Mouse (Mus musculus) midbrain, embryonic 13.5 days (tissue): ENCODE data around the gene Tcp1. TPM values are rescaled to one million over a fixed set of nuclear protein-coding genes. Genes with fewer than 3 reads are reported as not detected.
"Not testable (repeated sequence)": the region's sequence is repeated elsewhere in the genome, so short reads cannot be mapped to it uniquely, and the experiment has no call there.

Experiments used
- ATAC-seq: fragments of 200-750 bp; cut with Nextera tagmentation; 2 replicates; pipeline ENCODE4 v1.8.0; 2017; ENCODE audit warnings: mild to moderate bottlenecking, moderate TSS enrichment, moderate library complexity
- H3K27ac ChIP-seq: fragments of 300-500 bp; sonication (generic); 2 replicates; pipeline ENCODE4 v1.5.1; 2015; ENCODE audit warnings: inconsistent platforms, mild to moderate bottlenecking, moderate library complexity
- H3K27me3 ChIP-seq: fragments of 300-500 bp; sonication (generic); 2 replicates; pipeline ENCODE4 v1.6.1; 2015; ENCODE audit warnings: mild to moderate bottlenecking, inconsistent platforms
- H3K36me3 ChIP-seq: fragments of 300-500 bp; sonication (generic); 2 replicates; pipeline ENCODE4 v1.6.1; 2015; ENCODE audit warnings: mild to moderate bottlenecking, inconsistent platforms
- H3K4me1 ChIP-seq: fragments of 300-500 bp; sonication (generic); replicated peaks from 2 replicates; pipeline ENCODE4 v1.6.1; 2015; ENCODE audit warnings: inconsistent platforms
- H3K4me2 ChIP-seq: fragments of 300-500 bp; sonication (generic); replicated peaks from 2 replicates; pipeline ENCODE4 v1.6.1; 2015; ENCODE audit warnings: moderate library complexity, mild to moderate bottlenecking, inconsistent platforms
- H3K4me3 ChIP-seq: fragments of 300-500 bp; sonication (generic); replicated peaks from 2 replicates; pipeline ENCODE4 v1.5.1; 2015; ENCODE audit warnings: mild to moderate bottlenecking, inconsistent platforms
- H3K9ac ChIP-seq: fragments of 300-500 bp; sonication (generic); replicated peaks from 2 replicates; pipeline ENCODE4 v1.6.1; 2015; ENCODE audit warnings: mild to moderate bottlenecking, inconsistent platforms
- H3K9me3 ChIP-seq: fragments of 300-500 bp; sonication (generic); 2 replicates; pipeline ENCODE4 v1.6.1; 2016; ENCODE audit warnings: mild to moderate bottlenecking, inconsistent platforms
- WGBS: fragments of 180-500 bp; shearing (Covaris S2); methylation state at CpG from one replicate; pipeline ENCODE4 v1.1.7; 2015; 5-methylcytosine and 5-hydroxymethylcytosine counted together
- polyA plus RNA-seq: library from polyadenylated mRNA; unstranded; fragments of >200 nt; fragmentation: Nextera tagmentation; extraction: Ambion mirVana; gene quantifications from 2 replicates; pipeline ENCODE4 v1.2.1, GENCODE M21; 2015

Tcp1 gene
- polyA plus RNA-seq, 1 experiment from 2014 or later = 403 TPM

GRCm38 (mm10) chr17:12916588-12917380 lies 1.3 kb downstream of the Tcp1 start:
- peaks cover 54% of the 10 kb centered on the region for H3K36me3 ChIP-seq
- H3K27me3 ChIP-seq = no peaks in the 10 kb centered on the region
- peak overlapping the region; percentile 85 for H3K4me3 ChIP-seq
- peak overlapping the region; percentile 81 for H3K27ac ChIP-seq
- H3K4me2 ChIP-seq = peak overlapping the region; percentile 91
- H3K9me3 ChIP-seq = no peaks in the 10 kb centered on the region
- peak overlapping the region; percentile 97 for H3K9ac ChIP-seq
- H3K4me1 ChIP-seq = peaks cover 21% of the 10 kb centered on the region
- ATAC-seq = peak; percentile 72
- under 1% methylated on average over 40 of the region's 40 CpGs for WGBS

- Histone ChIP-seq H3K9ac (no peak overlapping the region), H3K4me3 (no peak overlapping the region), H3K9me3 (no peaks in the 10 kb centered on the region), H3K27ac (no peak overlapping the region), H3K27me3 (no peaks in the 10 kb centered on the region), H3K36me3 (peaks cover 71% of the 10 kb centered on the region), H3K4me1 (peaks cover 13% of the 10 kb centered on the region), H3K4me2 (no peak overlapping the region)
- ATAC-seq = no peak
- WGBS = 88% methylated on average over 1 of the region's 1 CpGs
Measured at GRCm38 (mm10) chr17:12921073-12921472, 5.6 kb downstream of the Tcp1 start.

GRCm38 (mm10) chr17:12925001-12925400 lies 9.5 kb downstream of the Tcp1 start:
- H3K36me3 ChIP-seq = peaks cover 72% of the 10 kb centered on the region
- H3K27ac ChIP-seq = no peak overlapping the region
- 94% methylated on average over 3 of the region's 3 CpGs for WGBS
- H3K4me1 ChIP-seq = no peaks in the 10 kb centered on the region
- no peaks in the 10 kb centered on the region for H3K27me3 ChIP-seq
- H3K9ac ChIP-seq = no peak overlapping the region
- ATAC-seq = no peak
- H3K4me2 ChIP-seq = no peak overlapping the region
- no peak overlapping the region for H3K4me3 ChIP-seq
- H3K9me3 ChIP-seq = no peaks in the 10 kb centered on the region

- ATAC-seq = no peak
- Histone ChIP-seq H3K27ac (no peak overlapping the region), H3K4me2 (no peak overlapping the region), H3K9ac (no peak overlapping the region), H3K36me3 (peaks cover 65% of the 10 kb centered on the region), H3K4me1 (no peaks in the 10 kb centered on the region), H3K9me3 (no peaks in the 10 kb centered on the region), H3K4me3 (no peak overlapping the region), H3K27me3 (no peaks in the 10 kb centered on the region)
- WGBS = 89% methylated on average over 8 of the region's 8 CpGs
Measured at GRCm38 (mm10) chr17:12925703-12926180, 10.2 kb downstream of the Tcp1 start.

GRCm38 (mm10) chr17:12931576-12931975 lies 16.1 kb downstream of the Tcp1 start:
- not testable (repeated sequence) for H3K4me1 ChIP-seq, H3K27ac ChIP-seq, H3K9ac ChIP-seq, H3K4me3 ChIP-seq, H3K9me3 ChIP-seq, H3K4me2 ChIP-seq, H3K27me3 ChIP-seq, ATAC-seq
- WGBS = 83% methylated on average over 5 of the region's 5 CpGs
- peaks cover 12% of the 10 kb centered on the region for H3K36me3 ChIP-seq

- WGBS = 44% methylated on average over 4 of the region's 4 CpGs
- no peak overlapping the region for H3K9ac ChIP-seq
Measured at GRCm38 (mm10) chr17:12935719-12936118, 20.2 kb downstream of the Tcp1 start.

GRCm38 (mm10) chr17:12937412-12937970 lies 22.0 kb downstream of the Tcp1 start:
- Histone ChIP-seq H3K9me3 (no peaks in the 10 kb centered on the region), H3K27ac (no peak overlapping the region), H3K4me2 (no peak overlapping the region), H3K36me3 (peaks cover 5% of the 10 kb centered on the region), H3K4me3 (no peak overlapping the region), H3K27me3 (no peaks in the 10 kb centered on the region), H3K4me1 (peaks cover 10% of the 10 kb centered on the region), H3K9ac (no peak overlapping the region)
- 95% methylated on average over 2 of the region's 2 CpGs for WGBS
- no peak for ATAC-seq

More at GRCm38 (mm10) chr17:12935719-12936118, 20.2 kb downstream of the Tcp1 start:
- Histone ChIP-seq H3K4me2 (no peak overlapping the region), H3K27ac (no peak overlapping the region), H3K4me1 (peaks cover 10% of the 10 kb centered on the region), H3K27me3 (no peaks in the 10 kb centered on the region), H3K4me3 (no peak overlapping the region), H3K36me3 (no peaks in the 10 kb centered on the region), H3K9me3 (no peaks in the 10 kb centered on the region)
- no peak for ATAC-seq

- Histone ChIP-seq H3K27ac (no peak overlapping the region), H3K36me3 (peaks cover 11% of the 10 kb centered on the region), H3K4me3 (no peak overlapping the region), H3K9me3 (no peaks in the 10 kb centered on the region), H3K4me1 (peaks cover 10% of the 10 kb centered on the region), H3K4me2 (no peak overlapping the region), H3K9ac (no peak overlapping the region), H3K27me3 (no peaks in the 10 kb centered on the region)
- WGBS = 25% methylated on average over 2 of the region's 2 CpGs
- no peak for ATAC-seq
Measured at GRCm38 (mm10) chr17:12938077-12938476, 22.6 kb downstream of the Tcp1 start.

GRCm38 (mm10) chr17:12939377-12940148 lies 24.1 kb downstream of the Tcp1 start:
- not testable (repeated sequence) for H3K4me3 ChIP-seq, H3K9ac ChIP-seq, H3K27me3 ChIP-seq, H3K9me3 ChIP-seq, H3K27ac ChIP-seq
- Histone ChIP-seq H3K36me3 (peaks cover 24% of the 10 kb centered on the region), H3K4me1 (peaks cover 10% of the 10 kb centered on the region), H3K4me2 (peak overlapping the region; percentile 50)
- ATAC-seq = peak; percentile 74
- 46% methylated on average over 2 of the region's 12 CpGs for WGBS

- H3K27ac ChIP-seq = no peak within 1 kb of the TSS
- peak within 1 kb of the TSS; percentile 18 for H3K4me3 ChIP-seq
- H3K36me3 ChIP-seq = peaks cover 31% of the 10 kb centered on the region
- 15% methylated on average over 27 of the region's 27 CpGs for WGBS
- H3K4me1 ChIP-seq = peaks cover 10% of the 10 kb centered on the region
- peak within 1 kb of the TSS; percentile 36; the same call in 1 of the 2 replicates for H3K9ac ChIP-seq
- ATAC-seq = peak; percentile 75
- no peaks in the 10 kb centered on the region for H3K9me3 ChIP-seq
- H3K4me2 ChIP-seq = peak within 1 kb of the TSS; percentile 50
- no peaks in the 10 kb centered on the region for H3K27me3 ChIP-seq
Measured at GRCm38 (mm10) chr17:12940151-12940805, 24.8 kb downstream of the Tcp1 start, which contains the start of gene Acat3. Gene Acat3, minus strand, starts transcription at chr17:12940600.

- WGBS = 81% methylated on average over 8 of the region's 8 CpGs
- no peak overlapping the region for H3K9ac ChIP-seq
Measured at GRCm38 (mm10) chr17:12941543-12942260, 26.2 kb downstream of the Tcp1 start.

More at GRCm38 (mm10) chr17:12941543-12942260, 26.2 kb downstream of the Tcp1 start:
- no peaks in the 10 kb centered on the region for H3K9me3 ChIP-seq
- H3K27ac ChIP-seq = no peak overlapping the region
- ATAC-seq = no peak
- H3K36me3 ChIP-seq = peaks cover 44% of the 10 kb centered on the region
- H3K4me1 ChIP-seq = peaks cover 10% of the 10 kb centered on the region
- H3K4me3 ChIP-seq = no peak overlapping the region
- no peaks in the 10 kb centered on the region for H3K27me3 ChIP-seq
- no peak overlapping the region for H3K4me2 ChIP-seq
